In genomic region chr1:88698131-88698530, GRCm38 (mm10) we compare ENCODE assay signal across 9 mouse cellular contexts. TPM values are rescaled to one million over a fixed set of nuclear protein-coding genes. Genes with fewer than 3 reads are reported as not detected.
DNase-seq lines count a peak whose midpoint lies in the region; ATAC-seq and TF ChIP-seq lines count a peak whose summit lies in the region.
"Had no signal": no experiment of that assay in that cellular context is flagged by ENCODE, and none has a peak within 500 bp of the region (broad histone marks: within the 10 kb centered on the region; RNA-seq: fewer than 3 reads in every experiment).

No protein-coding gene starts in this region.

- DNase-seq in lung, embryonic 14.5 days, result no peak
- no peak for DNase-seq in lung, adult 2 months
- no peak for DNase-seq in forebrain, embryonic 10.5 days (ENCODE audit: extremely low spot score, low spot score)
- no peak for DNase-seq in hindbrain, embryonic 14.5 days (ENCODE audit: low spot score)
- DNase-seq in cerebellum, adult 11 months, result no peak
- no peak for DNase-seq in adrenal gland, postnatal 36 days
- DNase-seq: kidney, adult 18-20 months; liver had no signal

- peaks cover 6% of the 10 kb centered on the region; the same call in 1 of the 2 replicates for H3K4me1 ChIP-seq in lung, embryonic 14.5 days (ENCODE audit: insufficient read depth)
- H3K4me1 ChIP-seq in lung, adult 2 months (ENCODE audit: control insufficient read depth, insufficient read depth, low read length), result peaks cover 2% of the 10 kb centered on the region
- peaks cover 49% of the 10 kb centered on the region for H3K4me1 ChIP-seq in forebrain, embryonic 10.5 days
- H3K4me1 ChIP-seq in hindbrain, embryonic 14.5 days (replicated peaks; ENCODE audit: control insufficient read depth, insufficient read depth, low read length), result peaks cover 17% of the 10 kb centered on the region
- peaks cover 8% of the 10 kb centered on the region for H3K4me1 ChIP-seq in neural tube, embryonic 14.5 days (ENCODE audit: control insufficient read depth, insufficient read depth, low read length)

- ATAC-seq in lung, embryonic 14.5 days (ENCODE audit: insufficient read depth), result no peak
- no peak for ATAC-seq in hindbrain, embryonic 14.5 days (ENCODE audit: low FRiP score)
- no peak for ATAC-seq in neural tube, embryonic 14.5 days (ENCODE audit: low read depth)

- TF ChIP-seq POLR2A in lung, adult 2 months (IDR thresholded peaks at IDR 0.05; ENCODE audit: borderline replicate concordance, extremely low read depth, low read depth, low read length), result no peak

- no peak overlapping the region for H3K9ac ChIP-seq in lung, embryonic 14.5 days
- H3K9ac ChIP-seq in hindbrain, embryonic 14.5 days, result peak overlapping the region; percentile 99
- peak overlapping the region; percentile 100 for H3K9ac ChIP-seq in neural tube, embryonic 14.5 days (replicated peaks; ENCODE audit: low read depth, low read length)

- peaks cover 7% of the 10 kb centered on the region; the same call in 1 of the 2 replicates for H3K36me3 ChIP-seq in lung, embryonic 14.5 days (ENCODE audit: insufficient read depth)
- H3K36me3 ChIP-seq in forebrain, embryonic 10.5 days (replicated peaks), result peaks cover 36% of the 10 kb centered on the region
- H3K36me3 ChIP-seq in hindbrain, embryonic 14.5 days (replicated peaks; ENCODE audit: control insufficient read depth, insufficient read depth), result peaks cover 13% of the 10 kb centered on the region
- no peaks in the 10 kb centered on the region for H3K36me3 ChIP-seq in neural tube, embryonic 14.5 days (ENCODE audit: control insufficient read depth, insufficient read depth, low read length)

- H3K4me3 ChIP-seq in lung, embryonic 14.5 days (ENCODE audit: low read depth, low read length), result peak overlapping the region; percentile 90
- no peak overlapping the region for H3K4me3 ChIP-seq in lung, adult 2 months (replicated peaks; ENCODE audit: extremely low read depth, low read depth, low read length)
- H3K4me3 ChIP-seq in forebrain, embryonic 10.5 days, result peak overlapping the region; percentile 95
- H3K4me3 ChIP-seq in hindbrain, embryonic 14.5 days (replicated peaks; ENCODE audit: low read length), result peak overlapping the region; percentile 92
- H3K4me3 ChIP-seq in neural tube, embryonic 14.5 days (ENCODE audit: low read depth, low read length), result peak overlapping the region; percentile 98

- 79% methylated on average over 6 of the region's 6 CpGs for WGBS in lung, embryonic 14.5 days
- 68% methylated on average over 6 of the region's 6 CpGs for WGBS in lung, adult 2 months
- 90% methylated on average over 6 of the region's 6 CpGs for WGBS in forebrain, embryonic 10.5 days
- WGBS in hindbrain, embryonic 14.5 days, result 88% methylated on average over 6 of the region's 6 CpGs
- WGBS in neural tube, embryonic 14.5 days, result 81% methylated on average over 6 of the region's 6 CpGs

- H3K4me2 ChIP-seq in lung, embryonic 14.5 days, result peak overlapping the region; percentile 80
- H3K4me2 ChIP-seq in hindbrain, embryonic 14.5 days (replicated peaks), result peak overlapping the region; percentile 76
- H3K4me2 ChIP-seq in neural tube, embryonic 14.5 days (ENCODE audit: low read depth, low read length), result peak overlapping the region; percentile 78

- H3K27ac ChIP-seq in lung, embryonic 14.5 days (ENCODE audit: low read depth), result no peak overlapping the region
- no peak overlapping the region; the same call in 1 of the 2 replicates for H3K27ac ChIP-seq in forebrain, embryonic 10.5 days
- H3K27ac ChIP-seq in hindbrain, embryonic 14.5 days, result no peak overlapping the region
- H3K27ac ChIP-seq in neural tube, embryonic 14.5 days (ENCODE audit: low read depth, low read length), result no peak overlapping the region

- H3K27me3 ChIP-seq in lung, embryonic 14.5 days (ENCODE audit: insufficient read depth, low read length), result no peaks in the 10 kb centered on the region
- peaks cover 6% of the 10 kb centered on the region for H3K27me3 ChIP-seq in forebrain, embryonic 10.5 days (ENCODE audit: poor library complexity, severe bottlenecking)
- no peaks in the 10 kb centered on the region for H3K27me3 ChIP-seq in hindbrain, embryonic 14.5 days (ENCODE audit: control insufficient read depth, insufficient read depth, low read length)
- no peaks in the 10 kb centered on the region for H3K27me3 ChIP-seq in neural tube, embryonic 14.5 days (ENCODE audit: control insufficient read depth, insufficient read depth, low read length)

- TF ChIP-seq CTCF in lung, embryonic 14.5 days (IDR thresholded peaks at IDR 0.05; ENCODE audit: low read depth), result no peak
- no peak for TF ChIP-seq CTCF in lung, adult 2 months (IDR thresholded peaks at IDR 0.05; ENCODE audit: insufficient read depth, low read length)

- H3K9me3 ChIP-seq in lung, embryonic 14.5 days (ENCODE audit: low read depth, low read length), result no peaks in the 10 kb centered on the region
- H3K9me3 ChIP-seq in forebrain, embryonic 10.5 days, result no peaks in the 10 kb centered on the region
- H3K9me3 ChIP-seq in hindbrain, embryonic 14.5 days (ENCODE audit: control insufficient read depth, low read length), result no peaks in the 10 kb centered on the region
- H3K9me3 ChIP-seq in neural tube, embryonic 14.5 days (ENCODE audit: control insufficient read depth, low read length), result no peaks in the 10 kb centered on the region

RNA-seq across cellular contexts. Expression of gene Arl4c, which starts 3.9 kb away (rescaled TPM):
- 11.0 and 12.7 TPM in 2 replicates for polyA plus RNA-seq in lung, embryonic 14.5 days (2014; fragmentation: Nextera tagmentation; extraction: Ambion mirVana)
- 17.6 and 22.1 TPM in 2 replicates for polyA plus RNA-seq in lung, adult 2 months (2012; rRNA removed)
- polyA plus RNA-seq in forebrain, embryonic 10.5 days (2016; fragmentation: Nextera tagmentation; extraction: Ambion mirVana), result 21.8 and 22.3 TPM in 2 replicates
- polyA plus RNA-seq in hindbrain, embryonic 14.5 days (2014; fragmentation: Nextera tagmentation; extraction: Ambion mirVana), result 23.0 and 26.2 TPM in 2 replicates
- polyA plus RNA-seq in neural tube, embryonic 14.5 days (2014; fragmentation: Nextera tagmentation; extraction: Ambion mirVana), result 19.9 and 28.0 TPM in 2 replicates
- total RNA-seq in adrenal gland, postnatal 36 days (2021), result 10 to 100 TPM; 11.2 to 15.2 TPM
